Mouse (Mus musculus): Measurements from ENCODE around the gene Pbdc1. TPM values are rescaled to one million over a fixed set of nuclear protein-coding genes. Genes with fewer than 3 reads are reported as not detected.
"Not testable (repeated sequence)": the region's sequence is repeated elsewhere in the genome, so short reads cannot be mapped to it uniquely, and the experiment has no call there.

The Pbdc1 gene
- 1 to 10 TPM; 7.1 to 7.3 TPM for total RNA-seq (2021)
- long read RNA-seq, experiment 1, transcript Pbdc1-201 (6 exons, 2,638 nt) = major isoform, 10 of 15 reads
- long read RNA-seq, experiment 1, partial matches to known transcripts = 0 of 15 reads
- long read RNA-seq, experiment 1, other reads (novel, unspliced or antisense) = 2 of 15 reads
- long read RNA-seq, experiment 2, transcript Pbdc1-201 (6 exons, 2,638 nt) = major isoform, 11 of 12 reads
- long read RNA-seq, experiment 2, partial matches to known transcripts = 0 of 12 reads
- long read RNA-seq, experiment 2, other reads (novel, unspliced or antisense) = 1 of 12 reads

DNA sequence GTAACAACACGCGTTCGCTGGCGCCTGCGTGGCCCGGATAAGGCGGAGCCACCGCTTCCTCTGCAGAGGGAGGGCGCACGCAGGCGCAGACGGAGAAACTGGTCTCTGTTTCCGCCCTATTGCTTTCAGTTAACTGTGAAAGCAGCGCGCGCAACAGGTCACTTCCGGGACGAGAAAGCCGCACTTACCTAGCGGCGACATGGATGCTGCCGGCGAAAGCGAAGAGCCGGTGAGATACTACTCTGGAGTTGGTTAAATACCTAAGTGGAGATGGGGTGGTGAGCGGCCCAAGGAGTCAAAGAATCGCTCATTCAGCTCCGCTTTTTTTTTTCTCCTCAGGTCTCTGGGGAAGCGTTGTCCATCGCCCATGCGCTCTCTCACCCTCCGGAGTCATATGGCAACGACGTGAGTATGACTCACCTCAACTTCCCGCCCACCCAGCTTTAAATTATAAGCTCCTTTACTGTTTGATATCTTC is at the start of gene Pbdc1:
Gene Pbdc1, plus strand, starts transcription at position 142 of the 478 bp plus-strand sequence.
- intact Hi-C loops (cut with DNase I) = no loop called here
- peak; percentile 86 to 95 for DNase-seq

- DNase-seq = no peak
- intact Hi-C loops (cut with DNase I) = no loop called here
Measured at GRCm38 (mm10) chrX:105037666-105038065, 41.9 kb upstream of the Pbdc1 start.

DNA sequence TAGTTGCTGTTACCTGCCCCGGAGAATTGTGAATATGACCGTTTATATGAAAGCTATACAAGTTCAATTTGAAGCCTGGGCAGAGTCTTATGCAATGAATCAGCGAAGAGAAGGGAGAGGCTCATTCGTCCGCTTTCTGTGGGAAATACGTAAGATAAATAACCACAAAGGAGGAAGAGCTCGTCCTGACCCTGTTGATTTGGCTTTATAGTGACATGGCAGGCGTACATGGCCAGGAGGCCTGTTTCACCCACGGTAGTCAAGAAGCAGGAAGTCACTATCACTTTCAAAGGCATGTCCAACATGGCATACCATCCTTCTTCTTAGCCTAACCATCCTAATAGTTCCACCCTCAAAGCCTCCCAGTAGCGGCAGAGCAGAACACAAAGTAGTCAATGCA is 15.3 kb upstream of the Pbdc1 start:
- intact Hi-C loops (cut with DNase I) = no loop called here
- no peak for DNase-seq

- DNase-seq = no peak
- intact Hi-C loops (cut with DNase I) = no loop called here
Measured at GRCm38 (mm10) chrX:105064801-105065200, 14.8 kb upstream of the Pbdc1 start.

DNA sequence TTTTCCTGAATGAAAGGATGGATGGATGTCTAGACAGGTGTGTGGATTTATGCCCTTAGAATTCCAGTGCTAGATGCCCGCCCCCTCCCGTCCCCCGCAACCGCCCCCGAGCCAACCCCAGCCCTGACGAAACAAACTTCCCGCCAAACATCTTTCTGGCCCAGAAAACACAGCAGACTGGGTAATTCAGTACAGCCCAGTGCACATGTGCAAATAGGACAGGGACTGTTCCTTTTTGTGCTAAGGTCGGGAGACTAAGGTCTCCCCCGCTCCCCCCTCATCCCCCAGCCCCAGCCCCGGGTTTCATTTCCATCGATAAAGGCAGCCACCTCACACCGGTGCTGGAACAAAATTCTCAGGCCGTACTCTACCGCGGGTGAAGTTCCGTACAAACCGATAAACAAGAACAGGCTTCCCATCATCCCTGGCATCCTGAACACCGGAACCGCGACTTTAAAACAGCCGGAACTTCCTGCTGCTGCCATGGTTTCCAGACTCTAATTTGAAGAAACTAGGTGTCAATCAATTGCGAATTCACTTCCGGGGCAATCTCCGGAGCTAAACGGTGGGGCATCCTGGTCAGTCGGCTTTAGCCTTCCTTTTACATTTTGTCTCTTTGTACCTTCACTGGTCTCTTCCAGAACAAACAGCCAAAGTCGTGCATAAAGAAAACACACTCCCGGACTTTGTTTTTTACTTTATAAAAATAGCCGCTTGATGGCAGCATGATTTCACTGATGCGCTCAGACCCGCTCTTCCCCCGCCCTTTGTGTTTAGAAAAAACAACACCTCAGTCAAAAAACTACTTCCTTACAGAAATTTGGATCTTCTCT is 9.7 kb upstream of the Pbdc1 start:
- DNase-seq = peak; percentile 58 to 84
- intact Hi-C loops (cut with DNase I) = no loop called here

DNA sequence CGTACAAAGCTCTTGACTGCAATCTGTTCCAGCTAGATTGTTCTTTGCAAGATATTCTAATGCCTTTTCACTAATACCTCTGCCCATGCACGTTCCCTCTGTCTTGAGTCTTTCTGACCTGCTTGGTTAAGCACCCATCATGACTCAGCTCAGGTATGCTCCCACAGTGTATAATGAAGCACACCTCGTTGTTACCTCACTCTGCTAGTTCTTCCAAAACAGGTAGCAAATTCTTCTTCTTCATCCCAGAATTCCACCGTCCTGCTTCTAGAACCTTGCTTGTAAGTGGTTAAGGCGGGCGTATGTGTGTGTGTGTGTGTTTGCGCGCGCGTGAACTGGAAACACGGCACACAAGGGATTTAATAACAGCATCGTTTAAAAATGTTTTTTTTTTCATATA is 405 bp upstream of the Pbdc1 start:
- intact Hi-C loops (cut with DNase I) = no loop called here
- no peak for DNase-seq

GRCm38 (mm10) chrX:105080096-105080495 is 540 bp downstream of the Pbdc1 start:
- intact Hi-C loops (cut with DNase I) = no loop called here
- no peak for DNase-seq

DNA sequence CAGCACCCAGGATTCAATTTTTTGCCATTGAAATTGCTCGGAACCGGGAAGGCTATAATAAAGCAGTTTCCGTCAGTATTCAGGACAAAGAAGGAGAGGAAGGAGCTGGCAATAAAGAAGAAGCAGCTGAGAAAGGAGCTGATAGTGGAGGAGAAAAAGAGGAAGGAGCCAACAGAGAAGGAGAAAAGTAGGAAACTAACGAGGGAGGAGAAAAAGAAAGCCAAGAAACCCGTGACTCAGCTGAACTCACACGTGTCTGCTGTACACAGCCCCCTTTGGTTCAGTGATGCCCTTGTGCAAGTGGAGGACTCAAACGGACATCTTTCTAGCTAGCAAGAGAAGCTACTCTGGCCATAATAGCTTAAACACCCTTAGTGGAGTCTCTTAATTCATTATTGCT is 3.5 kb downstream of the Pbdc1 start:
- intact Hi-C loops (cut with DNase I); DNase-seq: not testable (repeated sequence)

- DNase-seq = peak in 1 of 2 experiments; percentile 43
- intact Hi-C loops (cut with DNase I) = loop anchor here (5.0 kb wide), 1 partner anchor 922 kb away; no protein-coding TSS in a partner anchor
Measured at GRCm38 (mm10) chrX:105104175-105104574, 24.6 kb downstream of the Pbdc1 start.

DNA sequence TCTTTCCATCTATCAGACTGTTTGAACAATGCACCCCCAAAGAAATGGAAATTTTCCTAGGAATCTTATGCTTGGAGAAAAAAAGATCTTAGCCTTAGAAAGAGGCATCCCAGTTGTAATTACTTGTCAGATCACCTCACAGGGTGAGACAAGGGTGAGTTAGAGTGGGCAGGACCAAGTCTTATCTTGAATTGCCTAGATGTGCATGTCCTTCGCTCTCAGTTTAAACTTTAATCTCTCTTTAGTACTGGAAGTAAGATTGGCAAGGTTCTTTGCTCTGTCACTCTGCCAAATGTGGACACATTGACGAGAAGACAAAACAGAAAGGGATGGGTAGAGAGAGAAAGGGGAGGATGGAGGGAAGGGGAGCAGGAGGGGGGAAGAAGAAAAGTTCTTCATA is 35.4 kb downstream of the Pbdc1 start:
- DNase-seq = no peak
- intact Hi-C loops (cut with DNase I) = no loop called here

DNA sequence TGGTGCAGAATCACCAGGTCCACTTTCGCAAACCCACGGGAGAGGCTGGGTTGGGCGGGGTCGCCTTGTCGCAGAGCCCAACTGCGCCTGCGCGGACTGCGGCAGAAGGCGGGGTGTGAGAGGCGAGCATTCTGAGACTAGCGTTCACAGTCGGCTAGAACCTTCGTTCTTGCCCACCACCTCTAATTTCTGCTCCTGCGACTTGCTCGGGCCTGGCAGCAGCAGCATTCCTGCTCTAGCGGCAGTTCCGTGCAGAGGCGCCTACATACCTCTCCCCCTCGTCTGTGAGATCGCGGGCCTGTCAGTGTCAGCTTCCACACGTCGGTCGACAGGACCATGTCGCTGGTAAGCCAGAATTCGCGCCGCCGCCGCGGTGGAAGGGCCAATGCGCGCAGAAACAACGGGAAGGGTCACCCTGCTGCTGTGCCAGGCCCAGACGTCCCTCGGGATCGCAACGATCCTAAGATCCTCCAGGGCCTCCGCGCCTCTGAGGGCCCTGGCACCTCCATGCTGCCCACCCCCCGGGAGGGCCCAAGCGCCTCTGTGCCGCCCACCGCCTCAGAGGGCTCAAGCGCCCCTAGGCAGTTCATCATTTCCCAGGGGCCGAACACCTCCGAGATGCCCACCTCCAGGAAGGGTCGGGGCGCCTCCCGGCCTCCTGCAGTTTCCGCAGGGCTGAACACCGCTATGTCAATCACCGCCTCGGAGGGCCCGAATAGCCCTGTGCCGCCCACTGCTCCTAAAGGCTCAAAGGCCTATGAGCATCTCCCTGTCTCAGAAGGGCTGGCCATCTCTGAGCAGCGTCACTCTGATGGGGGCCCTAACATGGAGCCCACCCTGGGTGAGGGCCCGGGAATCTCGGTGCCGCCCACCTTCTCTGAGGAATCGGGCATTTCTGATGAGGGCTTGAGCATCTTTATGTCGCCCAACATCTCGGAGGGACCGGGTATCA is 41.0 kb downstream of the Pbdc1 start, which contains the start of gene Magee1:
Gene Magee1, plus strand, starts transcription at position 104 of the 952 bp plus-strand sequence.
- intact Hi-C loops (cut with DNase I) = no loop called here

GRCm38 (mm10) chrX:105121227-105121865 is 41.8 kb downstream of the Pbdc1 start:
- intact Hi-C loops (cut with DNase I) = no loop called here
- peak; percentile 70 to 76 for DNase-seq

More for the DNA sequence above, 41.0 kb downstream of the Pbdc1 start, which contains the start of gene Magee1:
- peak; percentile 73 to 79 for DNase-seq

- intact Hi-C loops (cut with DNase I) = no loop called here
- DNase-seq = no peak
Measured at GRCm38 (mm10) chrX:105124903-105125302, 45.3 kb downstream of the Pbdc1 start.

- intact Hi-C loops (cut with DNase I) = no loop called here
- peak in 1 of 2 experiments; percentile 1 for DNase-seq
Measured at GRCm38 (mm10) chrX:105151872-105152461, 72.4 kb downstream of the Pbdc1 start.

DNA sequence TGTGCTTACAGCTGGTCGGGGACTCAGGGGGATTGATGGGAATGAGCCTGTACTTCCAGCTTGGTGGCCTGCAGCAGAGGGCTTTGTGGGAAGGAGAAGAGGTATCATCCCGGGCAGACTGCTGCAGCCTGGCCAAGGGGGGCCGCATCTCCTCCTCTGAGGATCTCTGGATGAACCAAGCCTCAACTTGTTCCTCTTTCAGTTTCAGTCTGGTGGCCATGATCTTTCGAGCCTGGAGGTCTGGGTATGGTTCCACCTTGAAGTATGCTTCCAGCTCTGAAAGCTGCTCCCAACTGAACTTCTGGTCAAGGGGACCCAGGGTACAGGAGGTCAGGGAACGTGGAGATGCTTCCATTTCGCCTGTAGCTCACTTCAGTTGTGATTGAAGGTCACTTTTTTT is 85.5 kb downstream of the Pbdc1 start:
- intact Hi-C loops (cut with DNase I); DNase-seq: not testable (repeated sequence)

Data from heart, postnatal 14 days (tissue).